Mouse (Mus musculus) lung, postnatal 0 days (tissue): Measurements from ENCODE around the gene Gpr132. TPM values are rescaled to one million over a fixed set of nuclear protein-coding genes. Genes with fewer than 3 reads are reported as not detected.

Source experiments
- ATAC-seq: fragments of 200-750 bp; cut with Nextera tagmentation; 2 replicates; pipeline ENCODE4 v1.8.0; 2017; ENCODE audit warnings: moderate library complexity
- DNase-seq: peaks from one replicate; pipeline ENCODE4 v3.0.0-alpha.2; 2016; ENCODE audit warnings: low spot score
- H3K27ac ChIP-seq: fragments of 300-500 bp; sonication (generic); 2 replicates; pipeline ENCODE4 v1.5.1; 2014; ENCODE audit warnings: antibody characterized with exemption, mild to moderate bottlenecking, low read length, mixed read lengths
- H3K27me3 ChIP-seq: fragments of 300-500 bp; sonication (generic); replicated peaks from 2 replicates; pipeline ENCODE4 v1.6.1; 2014; ENCODE audit warnings: low read length, mixed read lengths; ENCODE audit not compliant: insufficient read depth
- H3K36me3 ChIP-seq: fragments of 300-500 bp; sonication (generic); 2 replicates; pipeline ENCODE4 v1.6.1; 2014; ENCODE audit warnings: low read length, mixed read lengths; ENCODE audit not compliant: insufficient read depth
- H3K4me1 ChIP-seq: fragments of 300-500 bp; sonication (generic); 2 replicates; pipeline ENCODE4 v1.6.1; 2014; ENCODE audit warnings: antibody characterized with exemption, low read depth, low read length, mixed read lengths; ENCODE audit not compliant: insufficient read depth
- H3K4me2 ChIP-seq: fragments of 300-500 bp; sonication (generic); replicated peaks from 2 replicates; pipeline ENCODE4 v1.6.1; 2014; ENCODE audit warnings: low read depth, mild to moderate bottlenecking, low read length, moderate library complexity, mixed read lengths
- H3K4me3 ChIP-seq: fragments of 300-500 bp; sonication (generic); 2 replicates; pipeline ENCODE4 v1.5.1; 2014; ENCODE audit warnings: low read depth, low read length
- H3K9ac ChIP-seq: fragments of 300-500 bp; sonication (generic); replicated peaks from 2 replicates; pipeline ENCODE4 v1.6.1; 2014; ENCODE audit warnings: low read depth, mild to moderate bottlenecking
- H3K9me3 ChIP-seq: fragments of 300-500 bp; sonication (generic); 2 replicates; pipeline ENCODE4 v1.6.1; 2016; ENCODE audit warnings: low read length, mixed read lengths
- CTCF ChIP-seq: IDR thresholded peaks from 2 replicates; pipeline ENCODE4 v1.5.1; 2016; ENCODE audit warnings: antibody characterized with exemption, mild to moderate bottlenecking
- EP300 ChIP-seq: IDR thresholded peaks from 2 replicates; pipeline ENCODE4 v1.6.1; 2016; ENCODE audit warnings: antibody characterized with exemption, mild to moderate bottlenecking, control low read depth
- WGBS: fragments of 180-500 bp; shearing (Covaris S2); extraction: QIAGEN DNeasy Blood & Tissue Kit; methylation state at CpG from one replicate; pipeline ENCODE4 v1.1.7; 2014; 5-methylcytosine and 5-hydroxymethylcytosine counted together
- polyA plus RNA-seq: library from polyadenylated mRNA; unstranded; fragments of >200 nt; fragmentation: Nextera tagmentation; extraction: Ambion mirVana; gene quantifications from 2 replicates; pipeline ENCODE4 v1.2.1, GENCODE M21; 2015

Gpr132 gene
- polyA plus RNA-seq, 1 experiment from 2014 or later, result 0.25 TPM

DNA sequence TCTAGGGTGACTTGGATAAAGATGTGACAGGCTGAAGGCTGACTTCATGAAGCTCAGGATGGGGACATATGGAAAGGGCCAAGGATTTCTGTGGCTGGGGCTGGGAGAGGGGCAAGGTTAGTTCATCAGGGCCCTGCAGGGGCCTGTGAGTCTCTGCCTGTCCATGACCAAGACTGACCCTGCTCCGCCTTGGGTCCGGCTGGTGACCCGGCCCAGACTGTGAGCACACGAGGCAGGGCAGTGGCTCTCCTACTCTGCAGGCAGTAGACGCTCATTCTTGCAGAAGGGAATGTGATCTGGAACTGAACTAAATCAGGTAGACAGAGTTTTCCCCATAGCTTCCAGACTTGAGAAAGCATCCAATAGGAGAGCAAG, 59.8 kb downstream of the Gpr132 start:
- Histone ChIP-seq H3K9me3 (no peaks in the 10 kb centered on the region), H3K9ac (no peak overlapping the region), H3K4me1 (peaks cover 4% of the 10 kb centered on the region; the same call in 1 of the 2 replicates), H3K4me3 (peak overlapping the region; percentile 52; the same call in 1 of the 2 replicates), H3K4me2 (peak overlapping the region; percentile 93), H3K27ac (0 out of 2 replicates have a peak overlapping the region, but pooled peaks have one; percentile 86), H3K27me3 (no peaks in the 10 kb centered on the region), H3K36me3 (no peaks in the 10 kb centered on the region)
- DNase-seq, result no peak
- TF ChIP-seq CTCF (no peak), EP300 (no peak)
- 70% methylated on average over 5 of the region's 5 CpGs for WGBS
- ATAC-seq, result no peak

GRCm38 (mm10) chr12:112807796-112808195, 60.2 kb downstream of the Gpr132 start:
- no peaks in the 10 kb centered on the region for H3K36me3 ChIP-seq
- ATAC-seq, result no peak

DNA sequence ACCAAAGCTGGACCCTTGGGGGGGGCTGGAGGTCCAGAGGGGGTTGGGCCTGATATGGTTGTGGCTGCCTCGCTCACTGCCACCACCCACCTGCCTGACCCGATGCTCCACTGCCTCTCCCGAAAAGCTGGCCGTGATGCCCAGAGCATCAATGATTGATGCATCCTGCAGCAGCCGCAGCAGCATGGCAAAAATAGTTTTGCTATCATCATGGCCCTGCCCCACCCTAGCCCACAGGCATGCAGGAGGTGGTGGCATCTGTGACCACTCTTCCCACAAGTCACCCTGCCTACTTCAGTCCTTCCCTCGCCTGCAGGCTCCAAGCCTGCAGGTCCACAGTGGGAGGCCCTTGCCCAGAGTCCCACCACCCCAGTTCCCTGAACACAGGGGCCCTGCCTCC, 62.0 kb downstream of the Gpr132 start:
- ATAC-seq, result no peak
- WGBS, result 62% methylated on average over 6 of the region's 6 CpGs

More at GRCm38 (mm10) chr12:112807796-112808195, 60.2 kb downstream of the Gpr132 start:
- H3K9ac ChIP-seq, result no peak overlapping the region
- peaks cover 4% of the 10 kb centered on the region; the same call in 1 of the 2 replicates for H3K4me1 ChIP-seq
- H3K27ac ChIP-seq, result no peak overlapping the region
- H3K4me3 ChIP-seq, result no peak overlapping the region
- 77% methylated on average over 4 of the region's 4 CpGs for WGBS
- H3K27me3 ChIP-seq, result no peaks in the 10 kb centered on the region
- TF ChIP-seq CTCF, result no peak
- no peak for TF ChIP-seq EP300
- DNase-seq, result no peak
- H3K9me3 ChIP-seq, result no peaks in the 10 kb centered on the region
- H3K4me2 ChIP-seq, result 0 out of 2 replicates have a peak overlapping the region, but pooled peaks have one; percentile 93

DNA sequence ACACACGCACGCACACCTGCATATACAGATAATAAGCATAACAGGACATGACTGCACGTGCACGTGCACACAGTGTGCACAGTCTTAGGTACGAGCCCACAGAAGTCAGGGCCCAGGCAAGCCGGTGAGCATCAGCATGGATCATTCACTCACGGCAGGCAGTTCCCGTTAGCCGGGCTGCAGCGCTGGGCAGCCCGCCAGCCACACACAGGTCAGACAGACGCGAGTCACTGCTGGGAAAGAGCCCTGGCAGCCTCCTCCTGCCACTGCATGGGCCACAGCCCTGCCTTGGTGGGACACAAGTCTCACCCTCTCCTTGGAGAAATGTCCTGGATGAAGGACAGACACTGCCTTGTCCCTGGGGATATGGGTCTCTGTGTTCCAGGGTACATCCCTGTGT, 64.0 kb downstream of the Gpr132 start:
- DNase-seq, result no peak
- H3K4me1 ChIP-seq, result peaks cover 12% of the 10 kb centered on the region; the same call in 1 of the 2 replicates
- no peak for ATAC-seq
- no peak overlapping the region for H3K9ac ChIP-seq
- no peak overlapping the region for H3K27ac ChIP-seq
- no peaks in the 10 kb centered on the region for H3K36me3 ChIP-seq
- 41% methylated on average over 13 of the region's 13 CpGs for WGBS
- no peaks in the 10 kb centered on the region for H3K9me3 ChIP-seq
- H3K27me3 ChIP-seq, result peaks cover 15% of the 10 kb centered on the region; the same call in 1 of the 2 replicates
- no peak overlapping the region for H3K4me2 ChIP-seq
- no peak for TF ChIP-seq EP300
- TF ChIP-seq CTCF, result no peak
- H3K4me3 ChIP-seq, result no peak overlapping the region

More for the DNA sequence above, 62.0 kb downstream of the Gpr132 start:
- TF ChIP-seq EP300 (no peak), CTCF (no peak)
- DNase-seq, result no peak
- Histone ChIP-seq H3K4me1 (peaks cover 12% of the 10 kb centered on the region; the same call in 1 of the 2 replicates), H3K9ac (no peak overlapping the region), H3K4me3 (no peak overlapping the region), H3K36me3 (no peaks in the 10 kb centered on the region), H3K27ac (no peak overlapping the region), H3K9me3 (no peaks in the 10 kb centered on the region), H3K27me3 (peaks cover 10% of the 10 kb centered on the region; the same call in 1 of the 2 replicates), H3K4me2 (no peak overlapping the region)

DNA sequence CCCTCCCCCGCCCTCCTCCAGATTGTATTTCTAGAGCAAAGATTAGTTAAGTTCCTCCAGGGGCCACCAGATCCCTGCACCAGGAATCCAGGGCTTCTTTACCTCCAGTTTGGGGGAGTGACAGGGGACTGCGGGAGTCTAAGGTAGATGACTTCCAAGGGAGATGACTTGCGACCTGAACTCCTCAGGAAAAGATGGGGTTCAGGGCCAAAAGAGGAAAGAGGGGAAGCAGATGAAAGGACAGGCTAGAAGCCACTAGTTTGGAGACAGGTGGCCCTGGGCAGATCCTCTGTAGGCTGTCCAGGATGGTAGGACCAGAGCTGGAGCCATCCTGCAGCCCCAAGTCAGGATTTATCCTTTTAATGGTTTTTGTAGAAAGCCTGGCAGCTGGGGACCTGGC, 65.1 kb downstream of the Gpr132 start:
- ATAC-seq (no peak), DNase-seq (no peak)
- Histone ChIP-seq H3K4me2 (peak overlapping the region; percentile 84; the same call in 1 of the 2 replicates), H3K4me1 (peaks cover 9% of the 10 kb centered on the region; the same call in 1 of the 2 replicates), H3K4me3 (no peak overlapping the region), H3K9me3 (no peaks in the 10 kb centered on the region), H3K27me3 (peaks cover 15% of the 10 kb centered on the region; the same call in 1 of the 2 replicates), H3K36me3 (no peaks in the 10 kb centered on the region), H3K27ac (no peak overlapping the region), H3K9ac (no peak overlapping the region)
- WGBS, result 25% methylated on average over 3 of the region's 3 CpGs
- TF ChIP-seq CTCF, result no peak
- no peak for TF ChIP-seq EP300

DNA sequence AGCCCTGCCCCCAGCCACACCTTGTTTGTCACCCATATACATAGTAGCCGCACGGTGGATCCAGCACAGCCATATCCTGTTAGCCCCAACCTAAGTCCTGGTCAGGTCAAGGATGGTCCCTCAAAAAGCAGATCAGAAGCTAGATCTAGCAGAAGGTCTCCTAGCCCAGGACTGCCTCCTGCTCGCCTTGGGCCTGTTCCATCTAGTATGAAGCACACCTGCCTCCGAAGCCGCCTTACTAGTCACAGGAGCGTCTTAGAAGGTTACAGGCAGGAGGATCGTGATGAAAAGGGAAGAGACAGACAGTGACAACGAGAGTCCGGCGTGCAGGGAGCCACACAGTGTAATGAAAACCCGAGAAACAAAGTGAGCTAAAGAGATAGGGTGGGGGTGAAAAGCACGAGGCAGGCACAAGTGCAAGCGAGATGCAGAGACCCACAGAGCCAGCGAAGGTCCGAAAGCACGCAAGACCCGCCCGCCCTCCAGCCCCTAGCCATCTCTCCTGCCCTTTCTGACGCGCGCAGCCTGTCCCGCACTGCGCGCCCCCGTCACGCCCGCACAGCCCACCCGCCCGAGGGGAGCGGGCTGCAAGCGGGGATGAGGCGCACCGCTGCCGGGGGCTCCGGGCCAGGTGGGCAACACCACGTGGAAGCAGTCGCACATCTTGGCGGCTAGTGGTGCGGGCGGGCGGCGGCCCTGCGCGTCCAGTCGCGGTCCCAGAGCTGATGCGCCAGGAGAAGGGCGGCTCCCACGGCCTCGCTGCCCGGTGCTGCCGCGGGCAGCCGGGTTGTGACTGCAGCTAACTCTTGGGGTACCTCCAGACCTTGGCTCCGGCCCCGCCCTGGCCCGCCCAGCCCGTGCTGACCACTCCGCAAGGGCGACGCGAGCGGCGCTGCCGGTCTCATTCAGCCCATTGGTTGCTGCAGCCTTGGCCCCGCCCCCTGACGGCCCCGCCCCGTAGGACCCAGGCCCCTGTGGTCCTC, 65.9 kb downstream of the Gpr132 start, which contains the start of gene Ahnak2:
Ahnak2 (minus strand) TSS at position 794 of the 983 bp plus-strand sequence.
- no peak for TF ChIP-seq EP300
- no peak for TF ChIP-seq CTCF
- DNase-seq (peak; percentile 35), ATAC-seq (peak; percentile 34)
- Histone ChIP-seq H3K27me3 (peaks cover 15% of the 10 kb centered on the region; the same call in 1 of the 2 replicates), H3K27ac (no peak within 1 kb of the TSS), H3K4me2 (peak within 1 kb of the TSS; percentile 84), H3K9me3 (no peaks in the 10 kb centered on the region), H3K4me1 (peaks cover 14% of the 10 kb centered on the region; the same call in 1 of the 2 replicates), H3K4me3 (peak within 1 kb of the TSS; percentile 35), H3K36me3 (no peaks in the 10 kb centered on the region), H3K9ac (0 out of 2 replicates have a peak within 1 kb of the TSS, but pooled peaks have one; percentile 5)
- 6% methylated on average over 42 of the region's 69 CpGs for WGBS

Other genes starting within 250 kb of the Gpr132 start
- 29.9 and 43.0 TPM in 2 replicates for gene Adssl1, start 248.2 kb downstream of the Gpr132 start, polyA plus RNA-seq
- 130 and 152 TPM in 2 replicates for gene Siva1, start 223.5 kb downstream of the Gpr132 start, polyA plus RNA-seq
- 78.8 and 91.3 TPM in 2 replicates for gene Akt1, start 193.3 kb downstream of the Gpr132 start, polyA plus RNA-seq
- 14.0 and 14.6 TPM in 2 replicates for gene Zbtb42, start 189.4 kb downstream of the Gpr132 start, polyA plus RNA-seq
- 17.5 and 20.8 TPM in 2 replicates for gene Cep170b, start 147.8 kb downstream of the Gpr132 start, polyA plus RNA-seq
- gene Pld4, start 107.6 kb downstream of the Gpr132 start, polyA plus RNA-seq, result 19.6 and 23.8 TPM in 2 replicates
- gene Ahnak2, start 65.6 kb downstream of the Gpr132 start, polyA plus RNA-seq, result 4.8 and 4.9 TPM in 2 replicates
- gene Clba1, start 59.3 kb downstream of the Gpr132 start, polyA plus RNA-seq, result 17.8 and 19.0 TPM in 2 replicates
- gene Cdca4, start 38.8 kb downstream of the Gpr132 start, polyA plus RNA-seq, result 28.1 and 29.5 TPM in 2 replicates
- 6.0 and 7.7 TPM in 2 replicates for gene Jag2, start 61.5 kb upstream of the Gpr132 start, polyA plus RNA-seq
- gene Nudt14, start 73.9 kb upstream of the Gpr132 start, polyA plus RNA-seq, result 101 TPM in 2 replicates
- 20.2 and 23.4 TPM in 2 replicates for gene Btbd6, start 108.3 kb upstream of the Gpr132 start, polyA plus RNA-seq
- 38.8 and 44.9 TPM in 2 replicates for gene Brf1, start 132.5 kb upstream of the Gpr132 start, polyA plus RNA-seq
- gene Pacs2, start 146.3 kb upstream of the Gpr132 start, polyA plus RNA-seq, result 6.8 and 9.5 TPM in 2 replicates
- not detected in 2 replicates for gene Tex22, start 206.3 kb upstream of the Gpr132 start, polyA plus RNA-seq
- gene Mta1, start 230.1 kb upstream of the Gpr132 start, polyA plus RNA-seq, result 10.5 and 12.2 TPM in 2 replicates